Mouse (Mus musculus) spleen, postnatal 14 days (tissue): ENCODE results near the gene Gbf1.
A peak's percentile ranks its signal among the peaks of the same experiment; 100 is the strongest.

Experiments
- DNase-seq, 2 experiments: peaks; one replicate each; pipeline ENCODE4 v3.0.0; 2021 to 2022; ENCODE audit warnings: low spot score in 2 of 2

Gbf1 gene

GRCm38 (mm10) chr19:46223118-46223517 is 70.8 kb downstream of the Gbf1 start:
- no peak for DNase-seq

- DNase-seq: no peak
Observed at GRCm38 (mm10) chr19:46224882-46225281, 72.6 kb downstream of the Gbf1 start.

- no peak for DNase-seq
Observed at GRCm38 (mm10) chr19:46225506-46225905, 73.2 kb downstream of the Gbf1 start.

GRCm38 (mm10) chr19:46226295-46226694 is 74.0 kb downstream of the Gbf1 start:
- no peak for DNase-seq

- DNase-seq: no peak
Observed at GRCm38 (mm10) chr19:46227300-46227699, 75.0 kb downstream of the Gbf1 start.

GRCm38 (mm10) chr19:46234450-46234849 is 82.1 kb downstream of the Gbf1 start:
- DNase-seq: no peak

- no peak for DNase-seq
Observed at GRCm38 (mm10) chr19:46236658-46237057, 84.3 kb downstream of the Gbf1 start.

- peak in 1 of 2 experiments; percentile 31 for DNase-seq
Observed at GRCm38 (mm10) chr19:46240246-46240645, 87.9 kb downstream of the Gbf1 start.

- DNase-seq: no peak
Observed at GRCm38 (mm10) chr19:46242416-46242815, 90.1 kb downstream of the Gbf1 start.

- no peak for DNase-seq
Observed at GRCm38 (mm10) chr19:46244628-46245027, 92.3 kb downstream of the Gbf1 start.

- peak in 1 of 2 experiments; percentile 6 for DNase-seq
Observed at GRCm38 (mm10) chr19:46248991-46249390, 96.7 kb downstream of the Gbf1 start.

GRCm38 (mm10) chr19:46254163-46254752 is 101.9 kb downstream of the Gbf1 start:
- DNase-seq: peak in 1 of 2 experiments; percentile 12

GRCm38 (mm10) chr19:46264762-46265161 is 112.5 kb downstream of the Gbf1 start:
- no peak for DNase-seq

GRCm38 (mm10) chr19:46275307-46275706 is 123.0 kb downstream of the Gbf1 start:
- DNase-seq: peak in 1 of 2 experiments; percentile 19

- no peak for DNase-seq
Observed at GRCm38 (mm10) chr19:46282081-46282849, 130.0 kb downstream of the Gbf1 start.

GRCm38 (mm10) chr19:46284686-46285085 is 132.4 kb downstream of the Gbf1 start:
- no peak for DNase-seq

GRCm38 (mm10) chr19:46285631-46286030 is 133.3 kb downstream of the Gbf1 start:
- no peak for DNase-seq

- DNase-seq: no peak
Observed at GRCm38 (mm10) chr19:46286047-46286446, 133.7 kb downstream of the Gbf1 start.

GRCm38 (mm10) chr19:46286926-46287325 is 134.6 kb downstream of the Gbf1 start:
- DNase-seq: no peak

GRCm38 (mm10) chr19:46287566-46287965 is 135.3 kb downstream of the Gbf1 start:
- DNase-seq: no peak

GRCm38 (mm10) chr19:46290535-46291105 is 138.3 kb downstream of the Gbf1 start:
- no peak for DNase-seq

- no peak for DNase-seq
Observed at GRCm38 (mm10) chr19:46296938-46297337, 144.6 kb downstream of the Gbf1 start.
